Mouse (Mus musculus) C2C12 (cell line): Measurements from ENCODE around the gene Rasal3. TPM values are rescaled to one million over a fixed set of nuclear protein-coding genes. Genes with fewer than 3 reads are reported as not detected.

ENCODE experiments used
- H3K27me3 ChIP-seq: one replicate; pipeline ENCODE4 v1.6.1; 2011; ENCODE audit not compliant: control insufficient read depth, insufficient read depth, insufficient read length
- H3K36me3 ChIP-seq: one replicate; pipeline ENCODE4 v1.6.1; 2011; ENCODE audit not compliant: control insufficient read depth, insufficient read depth
- H3K4me3 ChIP-seq: one replicate; pipeline ENCODE4 v1.5.1; 2011; ENCODE audit warnings: mild to moderate bottlenecking, control low read depth; ENCODE audit not compliant: poor library complexity, insufficient read depth, severe bottlenecking
- H3K79me2 ChIP-seq: one replicate; pipeline ENCODE4 v1.6.1; 2011; ENCODE audit not compliant: control insufficient read depth, insufficient read depth
- H3K79me3 ChIP-seq: one replicate; pipeline ENCODE4 v1.6.1; 2011; ENCODE audit warnings: low read depth, control low read depth
- H3ac ChIP-seq: one replicate; pipeline ENCODE3; 2011; ENCODE audit warnings: low read depth; ENCODE audit not compliant: control insufficient read depth, insufficient read length
- CEBPB ChIP-seq: IDR thresholded peaks from one replicate; pipeline ENCODE4 v1.6.1; 2011; ENCODE audit warnings: low read depth, mild to moderate bottlenecking, control low read depth, moderate library complexity
- CTCF ChIP-seq: IDR thresholded peaks from one replicate; pipeline ENCODE4 v1.5.1; 2011; ENCODE audit not compliant: control insufficient read depth, insufficient read depth, insufficient read length
- FOSL1 ChIP-seq: IDR thresholded peaks from one replicate; pipeline ENCODE4 v1.8.0; 2011; ENCODE audit warnings: mild to moderate bottlenecking, low read length; ENCODE audit not compliant: poor library complexity, insufficient read depth, severe bottlenecking
- MAX ChIP-seq: IDR thresholded peaks from one replicate; pipeline ENCODE4 v1.6.1; 2011; ENCODE audit warnings: mild to moderate bottlenecking, control low read depth
- MYOD1 ChIP-seq: IDR thresholded peaks from one replicate; pipeline ENCODE4 v1.6.1; 2011; ENCODE audit warnings: low read depth; ENCODE audit not compliant: control insufficient read depth, insufficient read length
- MYOG ChIP-seq: IDR thresholded peaks from one replicate; pipeline ENCODE4 v1.6.1; 2011; ENCODE audit not compliant: control insufficient read depth, insufficient read length; ENCODE audit errors: extremely low read depth
- USF1 ChIP-seq: IDR thresholded peaks from one replicate; pipeline ENCODE4 v1.6.1; 2011; ENCODE audit warnings: low read depth, mild to moderate bottlenecking, control low read depth, moderate library complexity
- polyA plus RNA-seq: library from polyadenylated mRNA; unstranded; fragments of >200 nt; fragmentation: generic; extraction: Trizol; gene quantifications from one replicate; pipeline ENCODE4 v1.2.1, GENCODE M21; 2012; ENCODE audit warnings: missing spikeins

The Rasal3 gene
- polyA plus RNA-seq, 1 experiment, result not detected

DNA sequence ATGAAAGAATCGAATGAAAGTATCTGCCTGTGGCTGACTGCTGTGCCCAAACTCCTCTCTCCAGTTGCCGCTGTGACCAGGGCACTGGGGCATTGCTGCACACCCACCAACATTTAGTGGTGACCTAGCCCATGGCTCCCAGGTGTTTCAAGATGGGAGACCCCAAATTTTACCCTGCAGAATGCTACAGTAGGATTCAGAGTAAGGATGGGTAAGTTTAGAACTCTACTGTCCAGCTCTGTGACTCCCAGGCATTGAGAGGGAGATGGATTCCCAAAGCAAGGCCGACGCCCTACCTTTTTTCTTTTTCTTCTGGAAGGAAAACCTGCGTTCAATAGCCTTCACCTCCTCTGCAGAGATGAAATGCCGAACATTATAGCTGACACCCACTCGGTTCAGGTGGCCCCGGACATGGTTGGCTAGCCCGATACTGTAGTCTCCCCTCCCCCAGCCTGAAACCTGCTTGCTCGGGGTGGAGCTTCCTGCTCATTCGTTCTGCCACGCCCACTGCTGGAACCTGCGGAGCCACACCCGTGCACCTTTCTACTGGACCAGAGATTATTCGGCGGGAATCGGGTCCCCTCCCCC, 34.3 kb downstream of the Rasal3 start:
- peaks cover 2% of the 10 kb centered on the region for H3K79me3 ChIP-seq
- TF ChIP-seq MAX, result no peak
- TF ChIP-seq USF1, result no peak
- no peak for TF ChIP-seq MYOG
- TF ChIP-seq CTCF, result no peak
- TF ChIP-seq CEBPB, result no peak
- no peak for TF ChIP-seq MYOD1
- no peak for TF ChIP-seq FOSL1
- H3K4me3 ChIP-seq, result no peak overlapping the region
- H3K79me2 ChIP-seq, result peaks cover 1% of the 10 kb centered on the region
- no peaks in the 10 kb centered on the region for H3K27me3 ChIP-seq
- H3ac ChIP-seq, result no peak overlapping the region
- H3K36me3 ChIP-seq, result no peaks in the 10 kb centered on the region

GRCm38 (mm10) chr17:32367706-32368105, 35.7 kb downstream of the Rasal3 start:
- Histone ChIP-seq H3K79me2 (peaks cover 15% of the 10 kb centered on the region), H3K36me3 (no peaks in the 10 kb centered on the region), H3ac (no peak overlapping the region), H3K79me3 (peaks cover 12% of the 10 kb centered on the region), H3K4me3 (no peak overlapping the region), H3K27me3 (no peaks in the 10 kb centered on the region)
- TF ChIP-seq CTCF, result no peak
- TF ChIP-seq MYOD1, result no peak
- no peak for TF ChIP-seq USF1
- TF ChIP-seq FOSL1, result no peak
- no peak for TF ChIP-seq MAX
- TF ChIP-seq MYOG, result no peak
- TF ChIP-seq CEBPB, result no peak

DNA sequence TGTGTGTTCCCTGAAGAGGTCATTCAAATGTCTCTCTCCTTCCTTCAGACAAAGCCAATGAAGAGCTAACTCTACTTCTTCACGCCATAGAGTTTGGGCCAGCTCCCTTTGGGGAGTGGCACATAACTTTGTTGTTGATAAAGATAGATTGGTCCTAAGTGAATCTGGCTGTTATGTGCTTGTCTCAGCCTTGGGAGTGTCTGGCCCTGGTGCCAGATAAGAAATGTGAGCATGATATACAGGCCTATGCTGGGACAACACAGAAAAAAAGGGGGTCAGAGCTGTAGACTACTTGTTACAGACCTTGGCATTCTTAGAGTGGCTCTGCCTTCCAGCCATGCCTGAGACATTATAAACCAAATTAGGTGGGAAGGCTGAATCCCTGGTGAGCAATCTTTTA, 38.1 kb downstream of the Rasal3 start:
- TF ChIP-seq MAX, result no peak
- TF ChIP-seq MYOG, result no peak
- no peak for TF ChIP-seq CTCF
- no peak for TF ChIP-seq USF1
- TF ChIP-seq FOSL1, result no peak
- Histone ChIP-seq H3K79me3 (peaks cover 27% of the 10 kb centered on the region), H3ac (no peak overlapping the region), H3K79me2 (peaks cover 32% of the 10 kb centered on the region), H3K4me3 (no peak overlapping the region), H3K36me3 (peaks cover 19% of the 10 kb centered on the region), H3K27me3 (no peaks in the 10 kb centered on the region)

- Histone ChIP-seq H3ac (no peak overlapping the region), H3K79me2 (peaks cover 32% of the 10 kb centered on the region), H3K36me3 (peaks cover 20% of the 10 kb centered on the region), H3K27me3 (no peaks in the 10 kb centered on the region), H3K4me3 (peak overlapping the region; percentile 86), H3K79me3 (peaks cover 27% of the 10 kb centered on the region)
- TF ChIP-seq MYOG, result no peak
- TF ChIP-seq MYOD1, result no peak
- TF ChIP-seq MAX, result no peak
- no peak for TF ChIP-seq USF1
- TF ChIP-seq CTCF, result no peak
- TF ChIP-seq CEBPB, result no peak
- no peak for TF ChIP-seq FOSL1
Measured at GRCm38 (mm10) chr17:32364850-32365249, 38.5 kb downstream of the Rasal3 start.

GRCm38 (mm10) chr17:32364331-32364730, 39.1 kb downstream of the Rasal3 start:
- Histone ChIP-seq H3K36me3 (peaks cover 24% of the 10 kb centered on the region), H3K4me3 (peak overlapping the region; percentile 86), H3ac (peak overlapping the region; percentile 98), H3K79me3 (peaks cover 27% of the 10 kb centered on the region), H3K27me3 (no peaks in the 10 kb centered on the region), H3K79me2 (peaks cover 32% of the 10 kb centered on the region)
- TF ChIP-seq MYOD1, result no peak
- TF ChIP-seq CEBPB, result no peak
- peak; percentile 97 for TF ChIP-seq MAX

- TF ChIP-seq MAX (no peak), USF1 (no peak), CTCF (no peak), MYOD1 (no peak), MYOG (no peak), CEBPB (no peak), FOSL1 (no peak)
- Histone ChIP-seq H3K27me3 (no peaks in the 10 kb centered on the region), H3K79me2 (peaks cover 32% of the 10 kb centered on the region), H3K36me3 (peaks cover 29% of the 10 kb centered on the region), H3K79me3 (peaks cover 27% of the 10 kb centered on the region), H3ac (peak overlapping the region; percentile 98), H3K4me3 (peak overlapping the region; percentile 86)
Measured at GRCm38 (mm10) chr17:32363821-32364301, 39.5 kb downstream of the Rasal3 start.
